Mouse (Mus musculus): Measurements from ENCODE around the gene March6. TPM values are rescaled to one million over a fixed set of nuclear protein-coding genes. Genes with fewer than 3 reads are reported as not detected.

The March6 gene
- polyA plus RNA-seq, 1 experiment: 2.7 TPM

- Histone ChIP-seq H3K4me3 (replicated peaks) (no peak overlapping the region), H3K4me1 (ENCODE audit: control insufficient read depth) (peaks cover 31% of the 10 kb centered on the region), H3K9me3 (ENCODE audit: control insufficient read depth, low read length) (no peaks in the 10 kb centered on the region), H3K36me3 (ENCODE audit: control insufficient read depth) (no peaks in the 10 kb centered on the region), H3K27me3 (ENCODE audit: control insufficient read depth) (no peaks in the 10 kb centered on the region)
- TF ChIP-seq TAL1 (IDR thresholded peaks at IDR 0.05; ENCODE audit: low read length) (no peak), GATA1 (IDR thresholded peaks at IDR 0.05; ENCODE audit: low read length) (no peak)
These were observed 15.4 kb upstream of the March6 start for GRCm38 (mm10) chr15:31546291-31546690.

GRCm38 (mm10) chr15:31545058-31545457 lies 14.2 kb upstream of the March6 start:
- peaks cover 43% of the 10 kb centered on the region for H3K4me1 ChIP-seq (ENCODE audit: control insufficient read depth)
- TF ChIP-seq TAL1 (IDR thresholded peaks at IDR 0.05; ENCODE audit: low read length): no peak
- no peak for TF ChIP-seq GATA1 (IDR thresholded peaks at IDR 0.05; ENCODE audit: low read length)
- no peaks in the 10 kb centered on the region for H3K36me3 ChIP-seq (ENCODE audit: control insufficient read depth)
- no peaks in the 10 kb centered on the region for H3K9me3 ChIP-seq (ENCODE audit: control insufficient read depth, low read length)
- no peak overlapping the region for H3K4me3 ChIP-seq (replicated peaks)
- no peaks in the 10 kb centered on the region for H3K27me3 ChIP-seq (ENCODE audit: control insufficient read depth)

GRCm38 (mm10) chr15:31543246-31543645 lies 12.4 kb upstream of the March6 start:
- TF ChIP-seq TAL1 (IDR thresholded peaks at IDR 0.05; ENCODE audit: low read length): no peak
- no peak for TF ChIP-seq GATA1 (IDR thresholded peaks at IDR 0.05; ENCODE audit: low read length)
- no peaks in the 10 kb centered on the region; the same call in 1 of the 2 replicates for H3K36me3 ChIP-seq (ENCODE audit: control insufficient read depth)
- no peaks in the 10 kb centered on the region for H3K27me3 ChIP-seq (ENCODE audit: control insufficient read depth)
- no peak overlapping the region for H3K4me3 ChIP-seq (replicated peaks)
- H3K9me3 ChIP-seq (ENCODE audit: control insufficient read depth, low read length): peaks cover 2% of the 10 kb centered on the region; the same call in 1 of the 2 replicates
- peaks cover 60% of the 10 kb centered on the region for H3K4me1 ChIP-seq (ENCODE audit: control insufficient read depth)

- H3K4me3 ChIP-seq (replicated peaks): no peak overlapping the region
- peaks cover 65% of the 10 kb centered on the region for H3K4me1 ChIP-seq (ENCODE audit: control insufficient read depth)
- H3K36me3 ChIP-seq (ENCODE audit: control insufficient read depth): no peaks in the 10 kb centered on the region; the same call in 1 of the 2 replicates
- TF ChIP-seq TAL1 (IDR thresholded peaks at IDR 0.05; ENCODE audit: low read length) (no peak), GATA1 (IDR thresholded peaks at IDR 0.05; ENCODE audit: low read length) (no peak)
- no peaks in the 10 kb centered on the region for H3K27me3 ChIP-seq (ENCODE audit: control insufficient read depth)
- peaks cover 2% of the 10 kb centered on the region; the same call in 1 of the 2 replicates for H3K9me3 ChIP-seq (ENCODE audit: control insufficient read depth, low read length)
These were observed 11.4 kb upstream of the March6 start for GRCm38 (mm10) chr15:31542013-31542958.

- H3K27me3 ChIP-seq (ENCODE audit: control insufficient read depth): no peaks in the 10 kb centered on the region
- no peaks in the 10 kb centered on the region; the same call in 1 of the 2 replicates for H3K36me3 ChIP-seq (ENCODE audit: control insufficient read depth)
- no peak for TF ChIP-seq GATA1 (IDR thresholded peaks at IDR 0.05; ENCODE audit: low read length)
- no peak for TF ChIP-seq TAL1 (IDR thresholded peaks at IDR 0.05; ENCODE audit: low read length)
- peak overlapping the region; percentile 59 for H3K4me3 ChIP-seq (replicated peaks)
- H3K4me1 ChIP-seq (ENCODE audit: control insufficient read depth): peaks cover 75% of the 10 kb centered on the region
- peaks cover 2% of the 10 kb centered on the region; the same call in 1 of the 2 replicates for H3K9me3 ChIP-seq (ENCODE audit: control insufficient read depth, low read length)
These were observed 9.6 kb upstream of the March6 start for GRCm38 (mm10) chr15:31540513-31540802.

- Histone ChIP-seq H3K36me3 (ENCODE audit: control insufficient read depth) (no peaks in the 10 kb centered on the region; the same call in 1 of the 2 replicates), H3K27me3 (ENCODE audit: control insufficient read depth) (no peaks in the 10 kb centered on the region), H3K9me3 (ENCODE audit: control insufficient read depth, low read length) (peaks cover 2% of the 10 kb centered on the region; the same call in 1 of the 2 replicates), H3K4me3 (replicated peaks) (peak overlapping the region; percentile 59), H3K4me1 (ENCODE audit: control insufficient read depth) (peaks cover 75% of the 10 kb centered on the region)
- TF ChIP-seq GATA1 (IDR thresholded peaks at IDR 0.05; ENCODE audit: low read length): no peak
- TF ChIP-seq TAL1 (IDR thresholded peaks at IDR 0.05; ENCODE audit: low read length): peak; percentile 55
These were observed 9.0 kb upstream of the March6 start for GRCm38 (mm10) chr15:31539643-31540512.

- H3K4me1 ChIP-seq (ENCODE audit: control insufficient read depth): peaks cover 89% of the 10 kb centered on the region
- H3K27me3 ChIP-seq (ENCODE audit: control insufficient read depth): no peaks in the 10 kb centered on the region
- H3K9me3 ChIP-seq (ENCODE audit: control insufficient read depth, low read length): peaks cover 2% of the 10 kb centered on the region; the same call in 1 of the 2 replicates
- no peak overlapping the region for H3K4me3 ChIP-seq (replicated peaks)
- TF ChIP-seq GATA1 (IDR thresholded peaks at IDR 0.05; ENCODE audit: low read length) (no peak), TAL1 (IDR thresholded peaks at IDR 0.05; ENCODE audit: low read length) (no peak)
- no peaks in the 10 kb centered on the region; the same call in 1 of the 2 replicates for H3K36me3 ChIP-seq (ENCODE audit: control insufficient read depth)
These were observed 7.5 kb upstream of the March6 start for GRCm38 (mm10) chr15:31538346-31538745.

- peaks cover 2% of the 10 kb centered on the region; the same call in 1 of the 2 replicates for H3K36me3 ChIP-seq (ENCODE audit: control insufficient read depth)
- peaks cover 2% of the 10 kb centered on the region; the same call in 1 of the 2 replicates for H3K9me3 ChIP-seq (ENCODE audit: control insufficient read depth, low read length)
- no peak for TF ChIP-seq GATA1 (IDR thresholded peaks at IDR 0.05; ENCODE audit: low read length)
- no peak for TF ChIP-seq TAL1 (IDR thresholded peaks at IDR 0.05; ENCODE audit: low read length)
- no peaks in the 10 kb centered on the region for H3K27me3 ChIP-seq (ENCODE audit: control insufficient read depth)
- H3K4me3 ChIP-seq (replicated peaks): no peak overlapping the region
- peaks cover 89% of the 10 kb centered on the region for H3K4me1 ChIP-seq (ENCODE audit: control insufficient read depth)
These were observed 6.9 kb upstream of the March6 start for GRCm38 (mm10) chr15:31537706-31538105.
